Mouse (Mus musculus) stomach, embryonic 16.5 days (tissue): ENCODE measurements around the gene Btbd9. TPM values are rescaled to one million over a fixed set of nuclear protein-coding genes. Genes with fewer than 3 reads are reported as not detected.

ENCODE experiments used
- ATAC-seq: fragments of 200-750 bp; cut with Nextera tagmentation; 2 replicates; pipeline ENCODE4 v1.8.0; 2017; ENCODE audit warnings: moderate number of reproducible peaks, moderate TSS enrichment; ENCODE audit not compliant: insufficient read depth, low FRiP score
- H3K27ac ChIP-seq: fragments of 300-500 bp; sonication (generic); 2 replicates; pipeline ENCODE4 v1.5.1; 2014; ENCODE audit warnings: low read length
- H3K27me3 ChIP-seq: fragments of 300-500 bp; sonication (generic); 2 replicates; pipeline ENCODE4 v1.6.1; 2014; ENCODE audit warnings: low read length, control low read depth, mixed read lengths; ENCODE audit not compliant: control insufficient read depth, insufficient read depth
- H3K36me3 ChIP-seq: fragments of 300-500 bp; sonication (generic); 2 replicates; pipeline ENCODE4 v1.6.1; 2014; ENCODE audit warnings: low read length; ENCODE audit not compliant: control insufficient read depth, insufficient read depth
- H3K4me1 ChIP-seq: fragments of 300-500 bp; sonication (generic); 2 replicates; pipeline ENCODE4 v1.6.1; 2014; ENCODE audit warnings: low read length, control low read depth, mixed read lengths; ENCODE audit not compliant: control insufficient read depth, insufficient read depth
- H3K4me2 ChIP-seq: fragments of 300-500 bp; sonication (generic); 2 replicates; pipeline ENCODE4 v1.6.1; 2014; ENCODE audit warnings: low read depth, low read length, mixed read lengths
- H3K4me3 ChIP-seq: fragments of 300-500 bp; sonication (generic); replicated peaks from 2 replicates; pipeline ENCODE4 v1.5.1; 2014; ENCODE audit warnings: mild to moderate bottlenecking, low read length
- H3K9ac ChIP-seq: fragments of 300-500 bp; sonication (generic); 2 replicates; pipeline ENCODE4 v1.6.1; 2014; ENCODE audit warnings: low read length
- H3K9me3 ChIP-seq: fragments of 300-500 bp; sonication (generic); replicated peaks from 2 replicates; pipeline ENCODE4 v1.6.1; 2016; ENCODE audit warnings: low read length, control low read depth; ENCODE audit not compliant: control insufficient read depth
- WGBS: fragments of 180-500 bp; shearing (Covaris S2); extraction: QIAGEN DNeasy Blood & Tissue Kit; methylation state at CpG from one replicate; pipeline ENCODE4 v1.1.7; 2014; 5-methylcytosine and 5-hydroxymethylcytosine counted together
- polyA plus RNA-seq: library from polyadenylated mRNA; unstranded; fragments of >200 nt; fragmentation: Nextera tagmentation; extraction: Ambion mirVana; gene quantifications from 2 replicates; pipeline ENCODE4 v1.2.1, GENCODE M21; 2015

Btbd9 gene
- polyA plus RNA-seq, 1 experiment from 2014 or later, result 51.6 TPM

GRCm38 (mm10) chr17:30606206-30606605 is 29.9 kb upstream of the Btbd9 start:
- H3K4me1 ChIP-seq, result peaks cover 9% of the 10 kb centered on the region
- H3K27ac ChIP-seq, result no peak overlapping the region
- peaks cover 10% of the 10 kb centered on the region; the same call in 1 of the 2 replicates for H3K36me3 ChIP-seq
- no peaks in the 10 kb centered on the region for H3K9me3 ChIP-seq
- H3K27me3 ChIP-seq, result no peaks in the 10 kb centered on the region
- H3K4me2 ChIP-seq, result no peak overlapping the region; the same call in 1 of the 2 replicates
- 82% methylated on average over 11 of the region's 11 CpGs for WGBS
- no peak overlapping the region for H3K9ac ChIP-seq
- ATAC-seq, result no peak
- H3K4me3 ChIP-seq, result no peak overlapping the region

DNA sequence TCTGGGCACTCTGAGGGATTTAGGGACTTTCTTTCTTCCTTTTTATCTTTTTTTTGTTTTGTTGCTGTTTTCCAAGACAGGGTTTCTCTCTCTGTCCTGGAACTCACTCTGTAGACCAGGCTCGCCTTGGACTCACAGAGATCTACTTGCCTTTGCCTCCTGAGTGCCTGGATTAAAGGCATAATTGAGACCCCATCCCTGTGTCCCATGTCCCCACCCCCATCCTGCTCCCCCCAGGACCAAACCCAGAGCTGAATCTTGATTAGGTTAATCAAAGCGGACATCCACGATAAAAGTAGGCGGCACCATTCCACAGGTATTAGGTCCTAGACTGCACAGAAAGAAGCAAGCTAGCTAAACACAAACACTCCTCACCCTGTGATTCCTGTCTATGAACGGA is 28.7 kb upstream of the Btbd9 start:
- Histone ChIP-seq H3K4me1 (peaks cover 8% of the 10 kb centered on the region; the same call in 1 of the 2 replicates), H3K27me3 (no peaks in the 10 kb centered on the region), H3K9ac (no peak overlapping the region), H3K36me3 (peaks cover 14% of the 10 kb centered on the region; the same call in 1 of the 2 replicates), H3K4me3 (no peak overlapping the region), H3K27ac (no peak overlapping the region), H3K9me3 (no peaks in the 10 kb centered on the region), H3K4me2 (no peak overlapping the region)
- ATAC-seq, result no peak
- 91% methylated on average over 5 of the region's 5 CpGs for WGBS

DNA sequence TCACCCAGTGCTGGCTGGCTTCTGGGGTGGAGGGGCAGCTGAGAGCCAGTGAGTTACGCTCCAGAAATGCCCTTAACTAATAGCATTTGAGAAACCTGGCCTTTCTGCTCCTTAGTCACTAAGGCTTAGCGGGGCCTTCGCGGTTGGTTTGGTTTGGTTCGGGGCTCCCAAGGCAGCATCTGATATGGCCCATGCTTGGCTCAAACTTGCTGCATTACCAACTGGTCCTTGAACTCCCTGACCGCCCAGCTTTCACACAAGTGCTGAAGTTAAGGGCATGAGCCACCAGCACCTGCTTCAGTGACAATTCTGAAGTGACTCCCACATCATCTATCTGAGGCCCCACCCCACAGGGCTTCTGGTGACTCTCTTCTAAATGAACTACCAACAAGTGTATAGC is 28.0 kb upstream of the Btbd9 start:
- H3K4me3 ChIP-seq, result no peak overlapping the region
- WGBS, result 91% methylated on average over 6 of the region's 6 CpGs
- no peaks in the 10 kb centered on the region for H3K27me3 ChIP-seq
- no peak overlapping the region for H3K4me2 ChIP-seq
- H3K9ac ChIP-seq, result no peak overlapping the region
- H3K36me3 ChIP-seq, result peaks cover 17% of the 10 kb centered on the region; the same call in 1 of the 2 replicates
- no peaks in the 10 kb centered on the region for H3K9me3 ChIP-seq
- H3K4me1 ChIP-seq, result peaks cover 8% of the 10 kb centered on the region; the same call in 1 of the 2 replicates
- H3K27ac ChIP-seq, result no peak overlapping the region
- ATAC-seq, result no peak

DNA sequence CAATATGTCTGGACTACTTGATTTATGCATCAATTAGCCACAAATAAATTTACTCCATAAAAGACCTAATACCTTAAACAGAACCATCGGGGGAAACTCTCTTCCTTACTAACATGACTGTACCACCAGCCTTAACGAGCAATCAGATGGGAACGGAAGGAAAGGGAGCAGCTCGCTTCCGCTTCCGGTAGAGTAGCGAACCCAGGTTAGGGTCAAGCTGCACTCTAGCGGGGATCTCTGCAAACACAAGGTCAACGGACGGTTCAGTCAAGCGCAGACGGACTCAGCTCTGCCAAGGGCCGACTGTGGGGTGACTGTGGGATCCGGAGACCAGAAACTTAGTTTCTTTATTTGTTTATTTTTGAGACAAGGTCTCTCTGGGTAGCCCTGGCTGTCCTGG is 25.9 kb upstream of the Btbd9 start:
- no peaks in the 10 kb centered on the region for H3K4me1 ChIP-seq
- H3K36me3 ChIP-seq, result peaks cover 24% of the 10 kb centered on the region
- H3K27ac ChIP-seq, result no peak overlapping the region
- H3K4me2 ChIP-seq, result no peak overlapping the region
- H3K4me3 ChIP-seq, result no peak overlapping the region
- H3K27me3 ChIP-seq, result no peaks in the 10 kb centered on the region
- WGBS, result 89% methylated on average over 14 of the region's 14 CpGs
- ATAC-seq, result no peak
- H3K9ac ChIP-seq, result no peak overlapping the region
- no peaks in the 10 kb centered on the region for H3K9me3 ChIP-seq

DNA sequence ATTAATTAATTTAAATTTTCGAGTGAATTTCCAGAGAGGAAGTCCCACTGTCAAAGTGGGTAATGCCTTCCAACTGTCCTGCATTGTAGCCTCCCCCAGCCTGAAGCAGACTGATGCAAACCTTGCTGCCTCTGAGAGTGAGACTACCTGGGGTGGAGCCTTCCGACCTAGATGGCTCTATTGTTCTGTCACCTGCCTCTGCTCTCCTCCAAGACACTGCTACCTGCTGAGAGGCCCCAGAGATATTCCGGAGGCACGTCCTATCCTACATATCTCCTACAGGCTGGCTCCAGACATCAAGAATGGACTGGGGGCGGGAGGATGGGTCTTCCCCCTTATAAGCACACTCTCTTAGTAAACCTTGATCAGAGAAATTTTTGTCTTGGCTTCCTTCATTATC is 22.0 kb upstream of the Btbd9 start:
- no peak overlapping the region for H3K27ac ChIP-seq
- no peak for ATAC-seq
- no peak overlapping the region for H3K4me3 ChIP-seq
- H3K27me3 ChIP-seq, result no peaks in the 10 kb centered on the region
- WGBS, result 87% methylated on average over 5 of the region's 5 CpGs
- H3K4me2 ChIP-seq, result no peak overlapping the region
- H3K36me3 ChIP-seq, result peaks cover 24% of the 10 kb centered on the region
- H3K9ac ChIP-seq, result no peak overlapping the region
- no peaks in the 10 kb centered on the region for H3K4me1 ChIP-seq
- no peaks in the 10 kb centered on the region for H3K9me3 ChIP-seq

GRCm38 (mm10) chr17:30597786-30598185 is 21.5 kb upstream of the Btbd9 start:
- no peaks in the 10 kb centered on the region for H3K9me3 ChIP-seq
- H3K27me3 ChIP-seq, result no peaks in the 10 kb centered on the region
- H3K4me2 ChIP-seq, result no peak overlapping the region
- peaks cover 19% of the 10 kb centered on the region for H3K36me3 ChIP-seq
- no peak for ATAC-seq
- H3K27ac ChIP-seq, result no peak overlapping the region
- no peak overlapping the region for H3K9ac ChIP-seq
- WGBS, result 94% methylated on average over 9 of the region's 9 CpGs
- no peak overlapping the region for H3K4me3 ChIP-seq
- H3K4me1 ChIP-seq, result no peaks in the 10 kb centered on the region

DNA sequence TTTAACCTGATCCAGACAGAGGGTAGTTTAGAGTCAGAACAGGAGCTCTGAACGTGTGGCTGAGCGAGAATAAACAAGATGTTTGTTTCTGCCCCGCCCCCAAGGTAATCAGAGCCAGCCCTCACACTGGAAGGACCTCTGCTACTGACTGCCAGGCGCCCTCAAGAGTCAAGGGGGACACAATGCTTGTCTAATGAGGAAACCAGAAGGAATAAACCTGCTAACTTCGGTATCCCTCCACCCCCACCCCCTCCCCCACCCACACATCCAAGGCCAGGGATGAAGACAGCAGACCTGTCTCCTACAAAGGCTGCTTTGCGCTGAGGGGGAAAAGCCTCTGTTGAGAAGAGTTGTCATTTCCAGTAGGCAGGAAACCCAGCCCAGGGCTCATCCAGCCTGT is 18.6 kb upstream of the Btbd9 start:
- no peaks in the 10 kb centered on the region for H3K27me3 ChIP-seq
- no peak overlapping the region for H3K9ac ChIP-seq
- H3K36me3 ChIP-seq, result peaks cover 13% of the 10 kb centered on the region
- ATAC-seq, result no peak
- WGBS, result 51% methylated on average over 6 of the region's 6 CpGs
- no peaks in the 10 kb centered on the region for H3K4me1 ChIP-seq
- no peak overlapping the region for H3K4me3 ChIP-seq
- no peak overlapping the region for H3K4me2 ChIP-seq
- no peak overlapping the region for H3K27ac ChIP-seq
- no peaks in the 10 kb centered on the region for H3K9me3 ChIP-seq

- peaks cover 11% of the 10 kb centered on the region for H3K36me3 ChIP-seq
- 69% methylated on average over 5 of the region's 5 CpGs for WGBS
- no peak overlapping the region for H3K4me2 ChIP-seq
- H3K9ac ChIP-seq, result no peak overlapping the region
- no peak overlapping the region for H3K27ac ChIP-seq
- ATAC-seq, result no peak
- no peaks in the 10 kb centered on the region for H3K4me1 ChIP-seq
- H3K9me3 ChIP-seq, result no peaks in the 10 kb centered on the region
- no peaks in the 10 kb centered on the region for H3K27me3 ChIP-seq
- H3K4me3 ChIP-seq, result no peak overlapping the region
Observed at GRCm38 (mm10) chr17:30594407-30594806, 18.1 kb upstream of the Btbd9 start.

DNA sequence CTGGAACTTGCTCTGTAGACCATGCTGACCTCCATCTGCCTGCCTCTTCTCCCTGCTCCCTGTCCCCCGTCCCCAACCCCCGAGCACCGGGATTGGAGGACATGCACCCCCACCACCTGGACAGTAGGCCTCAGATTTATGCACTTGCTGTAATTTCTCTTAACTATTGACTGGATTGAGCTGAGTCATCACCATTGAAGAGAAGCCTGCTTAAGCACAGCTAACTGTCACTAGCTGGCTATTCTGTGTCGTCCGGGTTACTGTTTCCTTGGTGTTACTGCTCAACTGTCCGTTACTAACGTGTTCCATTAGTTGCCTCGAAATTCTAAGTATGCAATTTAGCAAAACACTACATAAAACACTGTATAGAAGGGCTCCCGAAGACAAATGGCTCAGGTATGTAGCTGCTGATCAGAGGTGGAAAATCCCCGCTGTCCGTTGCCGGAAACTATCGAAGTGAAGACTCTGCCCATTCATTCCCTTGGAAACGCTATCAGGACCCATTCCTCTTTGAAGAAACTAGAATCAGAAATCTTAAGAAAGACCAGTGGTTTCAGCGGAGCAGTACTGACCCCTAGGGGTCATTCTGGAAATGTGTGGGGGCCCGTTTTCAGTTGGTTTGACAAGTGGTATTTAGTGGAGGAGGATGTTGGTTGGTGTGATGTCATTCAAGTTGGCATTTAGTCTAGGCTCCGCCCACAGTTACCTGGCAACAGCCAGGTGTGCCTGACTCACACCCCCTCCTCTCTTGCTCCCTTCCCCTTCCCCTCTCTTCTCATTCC is 14.3 kb upstream of the Btbd9 start:
- no peaks in the 10 kb centered on the region for H3K27me3 ChIP-seq
- no peak for ATAC-seq
- H3K4me1 ChIP-seq, result no peaks in the 10 kb centered on the region
- WGBS, result 51% methylated on average over 17 of the region's 17 CpGs
- no peak overlapping the region for H3K4me3 ChIP-seq
- H3K9ac ChIP-seq, result no peak overlapping the region
- H3K27ac ChIP-seq, result no peak overlapping the region
- no peak overlapping the region for H3K4me2 ChIP-seq
- no peaks in the 10 kb centered on the region for H3K36me3 ChIP-seq
- H3K9me3 ChIP-seq, result no peaks in the 10 kb centered on the region
